Mouse (Mus musculus) ovary, postnatal 36 days (tissue): Measurements from ENCODE around the gene Gm48552.

ENCODE experiments used
- DNase-seq: peaks from one replicate; pipeline ENCODE4 v3.0.0; 2022; ENCODE audit warnings: low spot score, mixed read lengths

Gm48552 gene

GRCm38 (mm10) chr10:81419111-81419928 is 30.5 kb downstream of the Gm48552 start:
- peak; percentile 5 for DNase-seq

DNA sequence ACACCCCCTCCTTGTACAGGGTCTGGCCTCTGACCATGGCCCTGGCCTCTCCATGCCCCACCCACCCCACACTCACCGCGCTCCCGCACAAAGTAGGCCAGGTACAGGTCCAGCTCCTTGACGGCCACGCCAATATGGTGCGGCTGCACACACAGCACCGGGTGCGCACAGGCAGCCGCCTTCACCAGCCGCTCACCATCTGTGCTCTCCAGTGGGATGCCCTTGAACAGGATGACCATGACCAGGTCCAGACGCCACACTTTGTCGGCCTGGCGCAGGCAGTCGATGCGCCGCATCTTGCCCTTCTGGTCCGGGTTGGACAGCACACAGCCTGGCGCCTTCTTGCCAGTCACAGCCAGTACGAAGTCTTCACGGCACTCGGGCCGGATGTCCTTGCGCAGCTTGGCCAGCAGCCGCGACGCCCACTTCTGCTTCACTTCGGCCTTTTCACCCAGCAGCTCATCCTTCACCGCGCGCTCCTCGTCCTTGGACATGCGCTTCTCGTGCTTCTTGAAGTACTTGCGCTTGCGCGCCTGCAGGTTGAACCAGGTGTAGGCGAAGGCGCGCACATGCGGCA is 31.5 kb downstream of the Gm48552 start:
- DNase-seq: peak; percentile 63

- DNase-seq: peak; percentile 3
Measured at GRCm38 (mm10) chr10:81421041-81421796, 32.4 kb downstream of the Gm48552 start.

DNA sequence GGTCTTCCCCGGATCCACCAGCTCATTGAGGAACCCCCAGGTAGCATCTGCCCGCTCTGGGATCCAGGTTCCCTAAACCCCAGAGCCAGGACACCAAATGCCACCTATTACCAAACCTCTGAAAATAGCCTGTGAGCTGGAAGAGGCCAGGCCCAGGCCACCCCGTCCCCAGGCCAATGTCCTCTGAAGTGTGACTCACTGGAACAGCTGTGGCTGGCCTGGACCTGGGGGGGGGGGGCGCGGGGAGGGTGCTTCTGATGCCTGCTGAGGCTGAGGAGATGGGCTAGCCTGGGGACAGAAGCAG is 32.9 kb downstream of the Gm48552 start:
- DNase-seq: no peak

GRCm38 (mm10) chr10:81422191-81422590 is 33.4 kb downstream of the Gm48552 start:
- peak; percentile 7 for DNase-seq

- DNase-seq: peak; percentile 2
Measured at GRCm38 (mm10) chr10:81422661-81423217, 33.9 kb downstream of the Gm48552 start.

- DNase-seq: peak; percentile 2
Measured at GRCm38 (mm10) chr10:81423476-81424245, 34.9 kb downstream of the Gm48552 start.

DNA sequence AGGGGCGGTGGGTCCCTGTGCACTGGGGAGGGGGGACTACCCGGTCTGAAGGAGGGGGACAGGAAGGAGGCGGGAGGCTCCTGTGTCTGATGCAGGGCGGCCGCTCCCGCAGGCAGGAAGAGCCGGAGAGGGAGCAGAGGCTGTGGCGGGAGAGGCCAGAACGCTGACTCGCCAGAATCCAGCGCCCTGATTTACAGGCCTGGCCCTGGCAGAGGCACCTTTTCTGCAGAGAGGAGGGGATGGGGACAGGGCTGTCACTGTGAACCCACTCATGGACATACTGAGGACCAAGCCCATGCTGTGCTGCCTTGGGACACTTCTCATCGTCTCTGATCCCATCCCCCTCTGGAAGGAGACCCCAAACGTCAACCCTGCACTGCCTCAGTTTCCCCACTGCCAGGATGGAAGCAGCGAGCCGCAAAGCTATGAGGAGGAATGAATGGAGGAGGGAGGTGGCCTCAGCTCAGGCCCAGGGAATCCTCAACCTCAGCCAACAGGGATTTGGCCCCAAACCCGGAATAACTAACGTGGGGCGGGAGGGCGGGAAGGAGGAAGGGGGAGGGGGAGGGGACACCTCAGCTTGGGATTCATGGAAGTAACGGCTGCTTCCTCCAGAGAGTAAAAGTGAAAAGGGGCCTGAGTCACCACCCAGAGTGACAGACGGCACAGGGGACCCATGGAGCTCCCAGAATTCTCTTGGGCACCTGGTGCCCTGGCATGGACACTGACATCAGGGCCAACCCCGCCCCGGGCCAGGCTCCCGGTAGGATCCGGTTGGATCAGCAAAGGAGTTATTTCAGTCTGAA is 35.6 kb downstream of the Gm48552 start:
- peak; percentile 38 for DNase-seq

DNA sequence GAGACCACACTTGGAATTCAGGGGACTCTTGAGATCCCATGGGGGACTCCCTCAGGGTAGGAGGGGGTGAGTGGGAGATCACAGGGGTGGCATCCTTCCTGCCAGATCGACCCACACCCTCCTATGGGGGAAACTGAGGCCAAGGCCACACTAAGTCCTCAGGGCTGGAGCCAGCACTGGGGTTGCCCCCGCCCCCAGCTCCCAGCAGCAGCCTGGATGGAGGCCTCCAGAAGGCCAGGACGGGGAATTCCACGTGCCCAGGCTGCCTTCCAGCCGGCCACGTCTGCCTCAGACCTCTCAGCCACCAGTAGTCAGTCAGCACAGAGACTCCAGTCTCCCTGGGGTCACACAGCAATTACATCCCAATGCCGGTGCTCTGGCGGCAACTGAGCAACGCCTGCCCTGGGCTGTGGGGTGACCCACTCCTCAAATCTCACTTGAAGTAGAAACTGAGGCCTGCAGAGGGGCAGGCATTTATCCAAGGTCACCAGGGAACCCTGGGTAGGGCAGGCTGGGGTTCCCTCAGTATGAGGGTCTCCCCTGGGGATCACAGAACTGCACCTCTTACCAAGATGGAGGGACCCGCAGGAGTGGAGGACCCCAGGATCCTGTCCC is 36.5 kb downstream of the Gm48552 start:
- DNase-seq: peak; percentile 47

DNA sequence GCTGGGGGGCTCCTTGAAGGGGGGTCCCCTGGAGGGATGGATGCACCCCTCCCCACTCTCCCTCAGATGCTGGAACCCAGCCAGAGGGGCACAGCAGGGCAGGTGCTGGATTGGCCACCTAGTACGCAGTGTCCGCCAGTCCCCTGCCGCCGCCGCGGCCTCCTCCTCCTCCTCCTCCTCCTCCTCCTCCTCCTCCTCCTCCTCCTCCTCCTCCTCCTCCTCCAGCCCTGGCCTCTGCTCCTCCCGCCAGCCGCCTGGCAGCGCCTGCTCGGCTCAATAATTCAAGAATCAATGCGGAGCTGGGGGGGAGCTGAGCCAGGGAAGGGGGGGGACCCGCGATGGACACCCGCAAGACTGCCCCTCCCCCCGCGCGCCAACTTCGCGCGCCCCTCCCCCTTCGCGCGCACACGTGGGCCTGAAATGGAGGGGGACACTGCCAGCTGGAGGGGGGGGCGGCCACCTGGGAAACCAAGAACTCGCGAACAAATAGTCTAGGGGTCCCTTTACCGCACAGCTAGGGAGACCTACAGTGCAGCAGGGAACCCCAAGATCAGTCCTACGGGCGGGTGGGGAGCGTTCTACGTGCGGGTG is 37.4 kb downstream of the Gm48552 start:
- DNase-seq: peak; percentile 26

- peak; percentile 75 for DNase-seq
Measured at GRCm38 (mm10) chr10:81426897-81427296, 38.1 kb downstream of the Gm48552 start.

DNA sequence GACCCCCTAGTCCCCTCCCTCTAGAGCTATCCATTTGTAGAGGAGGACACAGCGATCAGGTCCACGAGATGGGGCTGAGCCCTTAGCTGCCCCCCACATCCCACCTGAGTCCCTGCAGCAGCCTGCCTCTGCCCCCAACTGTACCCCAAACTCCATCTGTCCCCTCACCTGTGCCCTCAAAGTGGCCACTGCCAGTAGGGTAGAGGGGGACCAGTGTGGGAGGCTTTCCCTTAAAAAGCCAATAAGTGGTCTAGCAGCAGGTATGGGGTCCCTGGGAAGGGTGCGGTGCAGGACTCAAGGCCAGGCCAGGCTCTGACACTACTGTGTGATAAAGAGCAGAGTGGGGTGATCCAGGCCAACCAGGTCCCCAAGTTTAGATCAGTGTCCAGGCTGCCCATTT is 38.5 kb downstream of the Gm48552 start:
- no peak for DNase-seq

GRCm38 (mm10) chr10:81427804-81428506 is 39.1 kb downstream of the Gm48552 start:
- DNase-seq: peak; percentile 6

DNA sequence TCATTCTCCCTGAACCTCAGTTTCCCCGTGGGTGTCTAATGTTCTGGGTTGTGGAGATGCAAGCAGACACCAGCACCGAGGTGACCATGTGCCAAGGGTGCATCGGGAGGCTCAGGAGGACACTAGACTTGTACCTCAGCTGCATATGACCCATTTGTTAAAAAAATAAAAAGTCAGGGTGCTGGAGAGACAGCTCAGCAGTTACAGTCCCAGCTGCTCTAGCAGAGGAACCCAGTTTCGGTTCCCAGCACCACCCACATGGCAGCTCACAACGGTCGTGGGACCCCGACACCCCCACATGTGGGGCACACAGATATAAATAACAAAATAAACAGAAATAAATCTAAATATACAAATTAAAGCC is 39.7 kb downstream of the Gm48552 start:
- peak; percentile 3 for DNase-seq

- peak; percentile 4 for DNase-seq
Measured at GRCm38 (mm10) chr10:81429092-81429491, 40.3 kb downstream of the Gm48552 start.

GRCm38 (mm10) chr10:81429605-81430061 is 40.8 kb downstream of the Gm48552 start:
- peak; percentile 81 for DNase-seq

- peak; percentile 86 for DNase-seq
Measured at GRCm38 (mm10) chr10:81430141-81430830, 41.5 kb downstream of the Gm48552 start.

DNA sequence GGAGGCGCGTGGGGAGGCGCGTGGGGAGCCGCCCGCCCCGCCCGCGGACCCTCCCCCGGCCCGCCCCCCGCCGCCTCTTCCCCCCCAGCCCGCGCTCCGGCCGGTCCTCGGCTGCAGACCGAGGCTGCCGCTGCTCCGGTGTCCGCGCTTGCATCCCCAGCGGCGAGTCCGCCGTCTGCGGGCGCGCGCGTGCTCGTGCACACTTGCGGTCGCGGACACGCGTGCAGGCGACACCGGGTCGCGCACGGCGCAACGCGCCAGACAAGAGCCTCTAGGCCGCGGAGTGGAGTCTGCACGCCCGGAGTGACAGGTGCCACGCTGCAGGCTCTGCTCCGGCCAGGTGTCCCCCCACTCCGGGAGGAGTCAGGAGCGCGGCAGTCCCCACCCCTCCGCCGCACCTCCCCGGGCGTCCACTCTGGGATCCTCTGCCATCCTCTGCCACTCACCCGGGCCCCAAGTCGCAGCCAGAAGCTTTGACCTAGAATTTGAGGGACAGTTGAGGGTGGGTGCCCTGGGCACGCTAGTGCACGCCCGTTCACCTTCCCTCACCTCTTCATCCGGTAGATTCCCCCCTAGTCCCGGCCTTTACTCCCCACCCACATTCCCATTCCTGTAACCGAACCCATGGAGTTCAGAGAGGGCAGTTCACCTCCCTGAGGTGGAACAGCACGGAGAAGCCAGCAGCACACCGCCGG is 42.2 kb downstream of the Gm48552 start:
- peak; percentile 65 for DNase-seq
